Mouse (Mus musculus) frontal cortex, adult 2 months (tissue): ENCODE data around the gene Krtap4-16. TPM values are rescaled to one million over a fixed set of nuclear protein-coding genes. Genes with fewer than 3 reads are reported as not detected.
A peak's percentile ranks its signal among the peaks of the same experiment; 100 is the strongest.
"Not testable (repeated sequence)": the region's sequence is repeated elsewhere in the genome, so short reads cannot be mapped to it uniquely, and the experiment has no call there.

ENCODE experiments used
- DNase-seq, 2 experiments: peaks; one replicate each; pipeline ENCODE4 v3.0.0; 2022; ENCODE audit warnings: low spot score in 1 of 2; ENCODE audit errors: extremely low spot score in 1 of 2
- polyA plus RNA-seq: library from polyadenylated mRNA; depleted of rRNA; stranded (reverse); fragments of >200 nt; gene quantifications from 2 replicates; pipeline ENCODE4 v1.2.3, GENCODE M21; 2012; rRNA removed

Gene Krtap4-16
- not detected in 2 replicates for polyA plus RNA-seq

GRCm38 (mm10) chr11:99851508-99851907, at the start of gene Krtap4-16:
Gene Krtap4-16 (minus strand): TSS chr11:99851608.
- DNase-seq: no peak

DNA sequence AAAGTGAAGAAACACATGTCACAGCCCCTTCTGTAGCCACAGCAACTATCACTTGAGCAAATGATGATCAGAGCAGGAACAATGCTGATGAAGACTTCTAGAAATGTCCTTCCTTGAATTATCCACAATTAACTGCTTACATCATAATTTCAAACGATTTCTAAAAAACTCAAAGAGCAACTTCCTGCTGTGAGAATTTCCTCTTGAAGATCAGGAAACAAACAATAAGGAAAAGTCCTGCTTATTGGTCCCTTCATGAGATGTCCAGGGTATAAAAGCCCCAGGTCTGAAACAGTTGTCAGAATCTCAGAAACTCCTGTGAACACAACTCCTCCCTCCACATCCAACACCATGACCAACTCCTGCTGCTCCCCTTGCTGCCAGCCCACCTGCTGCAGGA, 27.5 kb upstream of the Krtap4-16 start, which contains the start of gene Gm11567:
Gene Gm11567, plus strand, starts transcription at position 301 of the 400 bp plus-strand sequence.
- not testable (repeated sequence) for DNase-seq

GRCm38 (mm10) chr11:99873089-99873488, 21.7 kb upstream of the Krtap4-16 start, which contains the start of gene Krtap9-1:
Gene Krtap9-1 (plus strand): TSS chr11:99873389.
- not testable (repeated sequence) for DNase-seq

DNA sequence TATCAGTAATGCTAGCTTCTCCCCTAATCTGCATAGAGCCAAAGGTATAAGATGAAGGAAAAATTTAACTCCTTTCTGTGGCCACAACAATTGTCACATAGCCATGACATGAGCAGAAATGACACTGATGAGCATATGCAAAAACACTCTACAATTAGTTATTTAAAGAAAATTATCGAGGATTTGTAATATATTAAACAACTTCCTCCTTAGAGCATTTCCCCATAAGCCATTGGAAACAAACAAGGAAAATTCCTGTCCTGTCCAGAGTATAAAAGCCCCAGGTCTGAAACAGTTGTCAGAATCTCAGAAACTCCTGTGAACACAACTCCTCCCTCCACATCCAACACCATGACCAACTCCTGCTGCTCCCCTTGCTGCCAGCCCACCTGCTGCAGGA, 12.8 kb upstream of the Krtap4-16 start, which contains the start of gene Gm11559:
Gene Gm11559, plus strand, starts transcription at position 301 of the 400 bp plus-strand sequence.
- not testable (repeated sequence) for DNase-seq

- DNase-seq: peak in 1 of 2 experiments; percentile 4
These were observed 7.4 kb upstream of the Krtap4-16 start for GRCm38 (mm10) chr11:99858761-99859160.

DNA sequence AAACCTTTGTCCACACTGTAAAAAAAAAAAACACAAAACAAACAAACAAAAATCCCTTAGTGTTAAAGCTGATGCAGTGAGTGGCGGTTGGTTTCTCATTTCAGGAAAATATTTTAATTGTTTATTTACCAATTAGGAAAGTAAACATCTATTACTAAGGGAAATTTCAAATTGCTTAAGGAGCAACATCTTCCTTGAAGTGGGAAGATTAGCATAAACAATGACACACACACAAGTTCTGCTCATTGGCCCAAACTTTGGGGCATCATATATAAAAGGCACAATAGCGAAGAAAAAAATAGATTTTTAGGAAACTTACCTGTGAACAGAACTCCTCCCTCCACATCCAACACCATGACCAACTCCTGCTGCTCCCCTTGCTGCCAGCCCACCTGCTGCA, 6.2 kb upstream of the Krtap4-16 start, which contains the start of gene Gm11568:
Gene Gm11568, plus strand, starts transcription at position 301 of the 400 bp plus-strand sequence.
- DNase-seq: no peak

DNA sequence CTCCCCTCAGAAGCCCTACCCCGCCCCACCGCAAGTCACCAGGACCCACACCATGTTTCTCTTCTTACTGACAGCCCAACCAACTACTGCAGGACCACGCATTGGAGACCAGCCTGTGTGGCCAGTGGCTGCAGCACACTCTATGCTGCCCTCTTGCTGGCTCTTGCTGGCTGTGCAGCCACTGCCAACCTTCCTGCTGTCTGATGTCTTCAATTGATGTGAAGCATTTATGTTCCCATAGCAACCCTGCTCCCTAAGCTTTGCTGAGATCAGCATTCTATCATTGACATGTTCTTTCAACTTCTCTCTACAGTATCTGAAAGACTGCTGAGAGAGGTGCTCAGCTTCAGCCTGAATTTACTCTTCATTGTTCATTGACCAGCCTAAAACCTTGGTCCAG, 2.7 kb upstream of the Krtap4-16 start:
- no peak for DNase-seq

- DNase-seq: no peak
These were observed 4.7 kb downstream of the Krtap4-16 start for GRCm38 (mm10) chr11:99846746-99847145.

DNA sequence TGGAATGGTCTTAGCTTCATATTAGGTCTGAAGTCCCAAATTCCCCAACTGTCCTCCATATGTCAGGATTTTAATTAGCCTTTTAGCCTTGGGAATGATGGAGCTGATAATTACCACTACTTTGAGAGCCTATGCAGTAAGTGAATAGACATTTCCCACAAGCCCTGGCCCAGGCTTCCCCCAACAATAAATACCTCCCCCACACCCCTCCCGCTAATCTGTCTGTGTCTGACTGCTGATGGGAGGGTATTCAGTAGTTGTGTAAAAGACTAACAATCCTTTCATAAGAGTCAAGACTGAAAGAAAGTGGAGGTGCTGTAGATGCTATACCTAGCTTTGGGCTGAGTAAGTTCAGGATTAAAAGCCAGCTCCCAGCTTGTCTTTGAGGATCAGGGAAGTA, 9.2 kb downstream of the Krtap4-16 start:
- DNase-seq: no peak

GRCm38 (mm10) chr11:99837966-99838365, 13.4 kb downstream of the Krtap4-16 start, which contains the start of gene 2300003K06Rik:
Gene 2300003K06Rik (minus strand): TSS chr11:99838066.
- DNase-seq: no peak

DNA sequence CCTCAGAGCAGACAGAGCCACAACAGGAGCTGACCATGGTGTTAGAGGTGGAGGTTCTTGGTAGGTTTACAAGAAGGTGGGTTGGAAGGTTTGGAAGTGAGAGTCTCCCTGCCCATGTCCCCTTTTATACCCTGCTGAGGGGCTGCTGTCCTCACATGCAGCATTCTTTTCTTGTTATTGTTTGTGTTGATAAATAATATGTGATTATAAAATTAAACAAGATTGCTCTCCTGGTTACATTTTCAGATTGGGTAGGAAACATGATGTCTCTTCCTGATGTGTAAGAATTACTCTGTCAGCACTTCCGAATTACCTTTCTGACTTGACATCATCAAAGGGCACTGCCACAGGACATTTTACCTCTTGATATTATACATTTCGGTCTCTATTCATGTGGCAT, 35.8 kb downstream of the Krtap4-16 start, which contains the start of gene Gm11564:
Gene Gm11564, minus strand, starts transcription at position 101 of the 400 bp plus-strand sequence.
- not testable (repeated sequence) for DNase-seq

DNA sequence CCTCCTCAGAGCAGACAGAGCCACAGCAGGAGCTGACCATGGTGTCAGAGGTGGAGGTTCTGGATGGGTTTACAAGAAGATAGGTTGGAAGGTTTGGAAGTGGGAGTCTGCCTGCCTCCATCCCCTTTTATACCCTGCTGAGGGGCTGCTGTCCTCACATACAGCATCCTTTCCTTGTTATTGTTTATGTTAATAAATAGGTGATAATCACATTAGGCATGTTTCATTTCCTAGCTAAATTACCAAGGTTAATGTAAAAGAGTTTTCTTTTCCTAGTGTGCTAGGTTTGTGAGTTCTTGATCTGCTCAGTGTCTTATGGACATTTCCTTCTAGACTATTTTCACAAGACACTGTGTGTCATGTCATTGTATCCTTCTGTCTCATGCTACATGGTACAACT, 41.6 kb downstream of the Krtap4-16 start, which contains the start of gene Krtap4-13:
Gene Krtap4-13, minus strand, starts transcription at position 101 of the 400 bp plus-strand sequence.
- DNase-seq: not testable (repeated sequence)

- DNase-seq: not testable (repeated sequence)
These were observed 47.1 kb downstream of the Krtap4-16 start, which contains the start of gene Gm11554 for GRCm38 (mm10) chr11:99804346-99804745. Gene Gm11554 (minus strand): TSS chr11:99804446.

Other genes with a start within 250 kb of the Krtap4-16 start
- gene Gm11938, start 248.3 kb downstream of the Krtap4-16 start, polyA plus RNA-seq: not detected in 2 replicates
- gene Gm11937, start 241.4 kb downstream of the Krtap4-16 start, polyA plus RNA-seq: not detected in 2 replicates
- gene Krtap2-4, start 236.8 kb downstream of the Krtap4-16 start, polyA plus RNA-seq: not detected in 2 replicates
- gene Gm11562, start 231.2 kb downstream of the Krtap4-16 start, polyA plus RNA-seq: not detected in 2 replicates
- gene Krtap4-1, start 223.4 kb downstream of the Krtap4-16 start, polyA plus RNA-seq: not detected in 2 replicates
- gene Krtap4-2, start 216.5 kb downstream of the Krtap4-16 start, polyA plus RNA-seq: not detected in 2 replicates
- not detected in 2 replicates for gene Krtap4-7, start 207.5 kb downstream of the Krtap4-16 start, polyA plus RNA-seq
- gene Gm11555, start 201.4 kb downstream of the Krtap4-16 start, polyA plus RNA-seq: not detected in 2 replicates
- gene Gm11563, start 192.6 kb downstream of the Krtap4-16 start, polyA plus RNA-seq: not detected in 2 replicates
- not detected in 2 replicates for gene Krtap4-6, start 185.6 kb downstream of the Krtap4-16 start, polyA plus RNA-seq
- gene Gm14190, start 160.9 kb downstream of the Krtap4-16 start, polyA plus RNA-seq: not detected in 2 replicates
- gene Gm14180, start 117.3 kb downstream of the Krtap4-16 start, polyA plus RNA-seq: not detected in 2 replicates
- gene Gm11595, start 78.7 kb downstream of the Krtap4-16 start, polyA plus RNA-seq: not detected in 2 replicates
- gene Krtap4-8, start 70.9 kb downstream of the Krtap4-16 start, polyA plus RNA-seq: not detected in 2 replicates
- gene Krtap4-9, start 66.4 kb downstream of the Krtap4-16 start, polyA plus RNA-seq: not detected in 2 replicates
- gene Gm11596, start 58.1 kb downstream of the Krtap4-16 start, polyA plus RNA-seq: not detected in 2 replicates
- not detected in 2 replicates for gene Gm11569, start 52.7 kb downstream of the Krtap4-16 start, polyA plus RNA-seq
- gene Gm11554, start 47.2 kb downstream of the Krtap4-16 start, polyA plus RNA-seq: not detected in 2 replicates
- not detected in 2 replicates for gene Krtap4-13, start 41.7 kb downstream of the Krtap4-16 start, polyA plus RNA-seq
- gene Gm11564, start 35.9 kb downstream of the Krtap4-16 start, polyA plus RNA-seq: not detected in 2 replicates
- not detected in 2 replicates for gene 2300003K06Rik, start 13.5 kb downstream of the Krtap4-16 start, polyA plus RNA-seq
- not detected in 2 replicates for gene Gm11568, start 6.3 kb upstream of the Krtap4-16 start, polyA plus RNA-seq
- gene Gm11559, start 12.9 kb upstream of the Krtap4-16 start, polyA plus RNA-seq: not detected in 2 replicates
- gene Krtap9-1, start 21.8 kb upstream of the Krtap4-16 start, polyA plus RNA-seq: not detected in 2 replicates
- not detected in 2 replicates for gene Gm11567, start 27.6 kb upstream of the Krtap4-16 start, polyA plus RNA-seq
- gene Krtap31-1, start 56.3 kb upstream of the Krtap4-16 start, polyA plus RNA-seq: not detected in 2 replicates
- gene Gm11565, start 63.1 kb upstream of the Krtap4-16 start, polyA plus RNA-seq: not detected in 2 replicates
- gene Krtap31-2, start 84.7 kb upstream of the Krtap4-16 start, polyA plus RNA-seq: not detected in 2 replicates
- gene Krtap9-5, start 96.9 kb upstream of the Krtap4-16 start, polyA plus RNA-seq: not detected in 2 replicates
- gene Krtap29-1, start 127.4 kb upstream of the Krtap4-16 start, polyA plus RNA-seq: not detected in 2 replicates
- gene Krtap16-1, start 135.0 kb upstream of the Krtap4-16 start, polyA plus RNA-seq: 0.08 TPM in 1 of 2 replicates, not detected in the other
- gene Krtap17-1, start 142.4 kb upstream of the Krtap4-16 start, polyA plus RNA-seq: not detected in 2 replicates
- gene Krt33a, start 164.6 kb upstream of the Krtap4-16 start, polyA plus RNA-seq: not detected in 2 replicates
- not detected in 2 replicates for gene Krt33b, start 178.3 kb upstream of the Krtap4-16 start, polyA plus RNA-seq
- gene Krt34, start 189.9 kb upstream of the Krtap4-16 start, polyA plus RNA-seq: not detected in 2 replicates
- not detected in 2 replicates for gene Krt31, start 198.9 kb upstream of the Krtap4-16 start, polyA plus RNA-seq
- 0.06 TPM in 1 of 2 replicates, not detected in the other for gene Krt32, start 236.6 kb upstream of the Krtap4-16 start, polyA plus RNA-seq
- gene Krt35, start 244.6 kb upstream of the Krtap4-16 start, polyA plus RNA-seq: not detected in 2 replicates